8 mouse cellular contexts compared by ENCODE assay signal in genomic region chr19:6275740-6276389, GRCm38 (mm10). TPM values are rescaled to one million over a fixed set of nuclear protein-coding genes. Genes with fewer than 3 reads are reported as not detected.
DNase-seq lines count a peak whose midpoint lies in the region; ATAC-seq lines count a peak whose summit lies in the region.

No protein-coding gene starts in this region.

- H3K9me3 ChIP-seq in embryonic facial prominence, embryonic 10.5 days = no peaks in the 10 kb centered on the region
- H3K9me3 ChIP-seq in hindbrain, embryonic 16.5 days (ENCODE audit: control insufficient read depth, low read length) = no peaks in the 10 kb centered on the region
- H3K9me3 ChIP-seq in stomach, embryonic 15.5 days = no peaks in the 10 kb centered on the region

- no peak; the same call in 1 of the 2 replicates for ATAC-seq in hindbrain, embryonic 16.5 days
- ATAC-seq in megakaryocyte, adult 5-6 weeks (ENCODE audit: poor library complexity, severe bottlenecking) = peak; percentile 17
- 0 out of 2 replicates have a peak, but pooled peaks have one; percentile 4 for ATAC-seq in stomach, embryonic 15.5 days (ENCODE audit: insufficient read depth, low FRiP score, low read depth)

- H3K36me3 ChIP-seq in embryonic facial prominence, embryonic 10.5 days (replicated peaks) = peaks cover 24% of the 10 kb centered on the region
- H3K36me3 ChIP-seq in hindbrain, embryonic 16.5 days (ENCODE audit: control insufficient read depth, insufficient read depth, low read length) = peaks cover under 1% of the 10 kb centered on the region; the same call in 1 of the 2 replicates
- H3K36me3 ChIP-seq in stomach, embryonic 15.5 days = peaks cover under 1% of the 10 kb centered on the region; the same call in 1 of the 2 replicates

- H3K4me1 ChIP-seq in embryonic facial prominence, embryonic 10.5 days = peaks cover 57% of the 10 kb centered on the region
- peaks cover 31% of the 10 kb centered on the region for H3K4me1 ChIP-seq in hindbrain, embryonic 16.5 days (ENCODE audit: control insufficient read depth, insufficient read depth, low read depth, low read length)
- H3K4me1 ChIP-seq in stomach, embryonic 15.5 days = peaks cover 40% of the 10 kb centered on the region

- peak overlapping the region; percentile 87 for H3K27ac ChIP-seq in embryonic facial prominence, embryonic 10.5 days (replicated peaks)
- H3K27ac ChIP-seq in hindbrain, embryonic 16.5 days (ENCODE audit: low read depth, low read length) = peak overlapping the region; percentile 75
- H3K27ac ChIP-seq in stomach, embryonic 15.5 days = peak overlapping the region; percentile 88

- H3K4me3 ChIP-seq in embryonic facial prominence, embryonic 10.5 days = peak overlapping the region; percentile 87
- peak overlapping the region; percentile 85 for H3K4me3 ChIP-seq in hindbrain, embryonic 16.5 days (ENCODE audit: low read length)
- peak overlapping the region; percentile 87 for H3K4me3 ChIP-seq in stomach, embryonic 15.5 days (replicated peaks)

- H3K27me3 ChIP-seq in embryonic facial prominence, embryonic 10.5 days (replicated peaks; ENCODE audit: low read depth, poor library complexity, severe bottlenecking) = peaks cover 4% of the 10 kb centered on the region; the same call in 1 of the 2 replicates
- no peaks in the 10 kb centered on the region for H3K27me3 ChIP-seq in hindbrain, embryonic 16.5 days (replicated peaks; ENCODE audit: control insufficient read depth, insufficient read depth, low read length)
- H3K27me3 ChIP-seq in stomach, embryonic 15.5 days (replicated peaks) = no peaks in the 10 kb centered on the region

- H3K9ac ChIP-seq in hindbrain, embryonic 16.5 days (ENCODE audit: low read depth, low read length) = peak overlapping the region; percentile 68
- peak overlapping the region; percentile 49; the same call in 1 of the 2 replicates for H3K9ac ChIP-seq in stomach, embryonic 15.5 days

- WGBS in embryonic facial prominence, embryonic 10.5 days = 8% methylated on average over 15 of the region's 15 CpGs
- 9% methylated on average over 15 of the region's 15 CpGs for WGBS in hindbrain, embryonic 16.5 days
- 7% methylated on average over 15 of the region's 15 CpGs for WGBS in stomach, embryonic 15.5 days

- peak; percentile 32 for DNase-seq in kidney, postnatal 10 days
- no peak for DNase-seq in kidney, postnatal 25 days
- no peak for DNase-seq in embryonic facial prominence, embryonic 10.5 days (ENCODE audit: low spot score)
- no peak for DNase-seq in right cerebral cortex, postnatal 36 days (ENCODE audit: low spot score in 2 of 2)
- DNase-seq in left cerebral cortex, adult 9 months (ENCODE audit: low spot score in 2 of 2) = no peak

- H3K4me2 ChIP-seq in hindbrain, embryonic 16.5 days (ENCODE audit: low read length) = peak overlapping the region; percentile 99
- peak overlapping the region; percentile 95 for H3K4me2 ChIP-seq in stomach, embryonic 15.5 days

RNA-seq across cellular contexts. Expression of gene Ehd1, which starts 0.7 kb away (rescaled TPM):
- 81.8 and 83.5 TPM in 2 replicates for polyA plus RNA-seq in embryonic facial prominence, embryonic 10.5 days (2016; fragmentation: Nextera tagmentation; extraction: Ambion mirVana)
- 105 and 113 TPM in 2 replicates for polyA plus RNA-seq in hindbrain, embryonic 16.5 days (2015; fragmentation: Nextera tagmentation; extraction: Ambion mirVana)
- total RNA-seq in megakaryocyte, adult 5-6 weeks (2015) = 19.3 and 27.1 TPM in 2 replicates
- 24.0 and 34.8 TPM in 2 replicates for total RNA-seq in megakaryocyte, adult 5-6 weeks (2017)
- 67.3 and 73.4 TPM in 2 replicates for polyA plus RNA-seq in stomach, embryonic 15.5 days (2015; fragmentation: Nextera tagmentation; extraction: Ambion mirVana)

RNA-seq across cellular contexts. Expression of gene Cdc42bpg, which starts 30.4 kb away (rescaled TPM):
- polyA plus RNA-seq in embryonic facial prominence, embryonic 10.5 days (2016; fragmentation: Nextera tagmentation; extraction: Ambion mirVana) = 0.12 and 0.39 TPM in 2 replicates
- polyA plus RNA-seq in hindbrain, embryonic 16.5 days (2015; fragmentation: Nextera tagmentation; extraction: Ambion mirVana) = 0.26 and 0.31 TPM in 2 replicates
- 0.56 and 0.68 TPM in 2 replicates for total RNA-seq in megakaryocyte, adult 5-6 weeks (2015)
- total RNA-seq in megakaryocyte, adult 5-6 weeks (2017) = 0.88 and 1.3 TPM in 2 replicates
- polyA plus RNA-seq in stomach, embryonic 15.5 days (2015; fragmentation: Nextera tagmentation; extraction: Ambion mirVana) = 1.3 and 1.5 TPM in 2 replicates

RNA-seq across cellular contexts. Expression of gene Atg2a, which starts 34.4 kb away (rescaled TPM):
- 12.5 and 13.6 TPM in 2 replicates for polyA plus RNA-seq in embryonic facial prominence, embryonic 10.5 days (2016; fragmentation: Nextera tagmentation; extraction: Ambion mirVana)
- polyA plus RNA-seq in hindbrain, embryonic 16.5 days (2015; fragmentation: Nextera tagmentation; extraction: Ambion mirVana) = 11.7 and 16.7 TPM in 2 replicates
- 9.8 and 10.1 TPM in 2 replicates for total RNA-seq in megakaryocyte, adult 5-6 weeks (2015)
- total RNA-seq in megakaryocyte, adult 5-6 weeks (2017) = 8.5 and 10.3 TPM in 2 replicates
- 7.6 and 10.6 TPM in 2 replicates for polyA plus RNA-seq in stomach, embryonic 15.5 days (2015; fragmentation: Nextera tagmentation; extraction: Ambion mirVana)

RNA-seq across cellular contexts. Expression of gene Ppp2r5b, which starts 40.2 kb away (rescaled TPM):
- polyA plus RNA-seq in embryonic facial prominence, embryonic 10.5 days (2016; fragmentation: Nextera tagmentation; extraction: Ambion mirVana) = 25.5 and 26.3 TPM in 2 replicates
- polyA plus RNA-seq in hindbrain, embryonic 16.5 days (2015; fragmentation: Nextera tagmentation; extraction: Ambion mirVana) = 161 and 167 TPM in 2 replicates
- 5.1 and 5.7 TPM in 2 replicates for total RNA-seq in megakaryocyte, adult 5-6 weeks (2015)
- total RNA-seq in megakaryocyte, adult 5-6 weeks (2017) = 3.5 and 6.7 TPM in 2 replicates
- 20.5 and 23.7 TPM in 2 replicates for polyA plus RNA-seq in stomach, embryonic 15.5 days (2015; fragmentation: Nextera tagmentation; extraction: Ambion mirVana)

RNA-seq across cellular contexts. Expression of gene Gpha2, which starts 49.7 kb away (rescaled TPM):
- polyA plus RNA-seq in embryonic facial prominence, embryonic 10.5 days (2016; fragmentation: Nextera tagmentation; extraction: Ambion mirVana) = 0.98 and 1.3 TPM in 2 replicates
- polyA plus RNA-seq in hindbrain, embryonic 16.5 days (2015; fragmentation: Nextera tagmentation; extraction: Ambion mirVana) = not detected in 2 replicates
- total RNA-seq in megakaryocyte, adult 5-6 weeks (2015) = not detected in 2 replicates
- total RNA-seq in megakaryocyte, adult 5-6 weeks (2017) = not detected in 2 replicates
- polyA plus RNA-seq in stomach, embryonic 15.5 days (2015; fragmentation: Nextera tagmentation; extraction: Ambion mirVana) = 0.62 TPM in 2 replicates
